Mouse (Mus musculus) granulocyte monocyte progenitor cell, adult 5-6 weeks (primary cell): ENCODE measurements around the gene Fhdc1. TPM values are rescaled to one million over a fixed set of nuclear protein-coding genes. Genes with fewer than 3 reads are reported as not detected.

Source experiments
- ATAC-seq: replicated peaks from 2 replicates; pipeline ENCODE4 v1.8.0; 2016; ENCODE audit warnings: mild to moderate bottlenecking, moderate TSS enrichment, inconsistent platforms; ENCODE audit not compliant: poor library complexity, severe bottlenecking
- total RNA-seq, 2 experiments: library from RNA; stranded (forward) in 1 of 2; stranded (reverse) in 1 of 2; fragments of 200-712, 200-1000 nt in 1 of 2; fragments of >200 nt in 1 of 2; fragmentation: Nextera tagmentation in 1 of 2; gene quantifications; 2 replicates each; pipeline ENCODE4 v1.2.3; 2014 to 2017

The Fhdc1 gene
- total RNA-seq, 2 experiments from 2014 or later = not detected

DNA sequence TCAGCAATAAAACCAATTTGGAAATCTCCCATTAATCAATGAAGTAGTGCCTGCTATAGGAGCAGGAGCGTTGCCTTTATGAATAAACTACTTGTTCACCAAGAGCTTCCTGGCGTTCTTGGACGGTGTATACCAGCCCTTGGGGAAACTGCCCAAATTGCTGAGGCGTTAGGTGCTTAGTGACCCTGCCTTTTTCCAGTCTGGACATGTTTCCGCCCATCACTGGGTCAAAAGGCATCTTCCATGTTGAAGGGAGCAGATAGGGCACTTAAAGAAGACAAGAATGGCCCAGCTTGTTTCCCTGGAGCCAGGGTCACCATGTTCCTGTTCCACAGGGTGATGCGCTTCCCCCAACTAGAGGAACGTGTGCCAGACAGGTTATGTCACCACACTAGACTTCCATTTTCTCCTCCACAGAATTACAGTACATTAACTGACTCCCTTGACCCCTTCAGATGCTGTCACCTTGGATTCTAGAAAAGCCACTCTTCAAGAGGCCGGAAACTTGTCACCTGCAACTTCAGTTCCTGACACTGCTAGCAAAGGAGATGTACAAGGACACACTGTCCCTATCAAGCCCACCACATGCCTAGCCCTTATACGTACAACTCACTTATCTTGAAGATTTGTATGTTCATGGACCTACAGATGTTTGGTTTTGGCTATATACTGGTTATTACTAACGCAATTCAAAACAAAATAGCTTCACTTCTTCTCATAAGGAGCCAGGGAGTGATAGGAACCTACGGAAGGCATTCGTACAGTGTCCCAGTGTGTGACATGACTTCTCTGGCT, 5.1 kb downstream of the Fhdc1 start:
- no peak for ATAC-seq

DNA sequence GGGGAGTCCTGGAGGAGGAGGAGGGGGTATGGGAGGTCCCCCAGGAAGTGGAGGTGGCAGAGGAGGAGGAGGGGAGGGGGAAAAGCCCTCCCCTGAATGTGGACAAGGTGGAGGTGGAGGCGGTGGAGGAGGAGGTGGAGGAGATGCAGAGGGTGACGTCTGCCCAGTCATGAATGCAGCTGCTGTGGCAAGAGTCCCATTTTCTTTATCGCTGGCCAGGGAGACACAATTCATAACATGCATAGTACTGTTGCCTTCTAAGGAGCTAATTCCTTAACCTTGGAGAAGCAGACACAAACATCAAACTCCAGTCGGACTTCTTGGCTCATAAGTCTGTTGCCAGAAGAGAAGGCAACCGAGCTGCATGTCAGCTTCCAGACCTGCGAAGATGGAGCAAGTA, 5.8 kb downstream of the Fhdc1 start:
- no peak for ATAC-seq

DNA sequence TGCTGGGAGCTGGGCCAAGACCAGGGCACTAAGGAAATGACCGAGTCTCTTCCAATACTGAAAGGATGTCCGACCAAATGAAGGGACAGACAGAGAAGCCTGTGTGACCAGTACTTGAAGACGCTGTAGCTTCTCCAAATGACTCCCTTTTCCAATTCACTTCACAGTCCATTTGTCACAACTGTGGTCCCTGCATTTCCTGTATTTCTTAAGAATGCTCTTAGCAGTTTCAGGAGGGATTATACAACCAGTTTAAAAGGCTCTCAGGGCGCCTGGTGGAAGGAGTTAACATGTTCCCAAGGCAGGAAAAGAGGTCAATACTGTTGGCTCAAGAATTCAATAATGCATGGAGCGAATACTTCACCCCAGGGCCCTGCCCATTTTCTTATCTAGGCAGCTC, 7.3 kb downstream of the Fhdc1 start:
- ATAC-seq = peak; percentile 55

DNA sequence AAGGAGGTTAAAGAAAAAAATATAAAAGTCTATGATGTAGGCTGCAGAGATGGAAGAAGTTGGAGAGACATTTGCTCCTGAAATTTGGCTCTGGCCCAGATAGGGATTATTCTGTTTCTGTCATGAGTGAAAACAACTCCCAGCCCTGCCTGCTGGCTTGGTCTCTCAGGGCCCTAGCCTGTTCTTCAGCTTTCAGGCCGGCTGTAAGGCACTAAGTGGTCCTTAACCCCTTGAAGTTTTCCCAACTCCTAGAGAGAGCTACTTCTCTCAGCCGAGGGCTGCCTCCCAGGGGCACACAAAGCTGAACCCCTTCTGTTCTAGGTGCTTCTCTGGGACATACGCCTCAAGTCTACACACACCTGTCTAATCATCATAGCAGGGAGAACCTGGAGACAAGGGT, 7.7 kb downstream of the Fhdc1 start:
- ATAC-seq = no peak

DNA sequence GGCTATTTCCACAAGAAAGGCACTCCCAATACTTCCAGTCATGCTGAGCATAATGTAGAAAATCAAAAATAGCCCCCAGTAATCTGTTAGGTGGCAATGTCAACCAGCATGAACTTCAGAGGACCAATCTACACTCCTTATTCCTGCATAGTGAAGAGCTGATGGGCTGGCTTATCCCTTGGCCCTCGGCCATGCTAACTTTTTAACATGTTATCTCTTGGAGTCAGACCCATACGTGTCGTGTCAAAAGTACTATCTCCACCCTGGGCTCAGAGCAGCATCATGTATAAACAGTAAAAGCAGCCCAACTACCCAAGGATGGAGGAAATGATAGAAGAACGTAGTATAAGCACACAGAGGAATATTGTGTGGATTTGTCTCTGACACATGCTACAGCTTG, 9.1 kb downstream of the Fhdc1 start:
- ATAC-seq = no peak

DNA sequence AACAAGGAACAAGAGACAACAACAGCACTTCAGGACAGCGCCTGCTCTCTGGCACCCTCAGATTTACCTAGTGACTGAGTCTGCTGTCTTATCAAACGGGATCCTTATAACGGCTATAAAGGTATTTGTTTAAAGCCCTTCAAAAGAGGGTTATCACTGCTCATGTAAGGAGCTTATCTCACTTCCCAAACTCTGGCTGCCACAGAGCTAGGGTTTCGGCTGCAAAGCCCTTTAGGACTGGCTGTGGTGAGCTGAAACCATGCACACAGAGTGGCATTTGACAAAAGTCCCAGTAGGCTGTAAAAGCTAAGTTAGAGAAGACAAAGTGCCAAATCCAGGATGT, 12.1 kb downstream of the Fhdc1 start:
- ATAC-seq = no peak

DNA sequence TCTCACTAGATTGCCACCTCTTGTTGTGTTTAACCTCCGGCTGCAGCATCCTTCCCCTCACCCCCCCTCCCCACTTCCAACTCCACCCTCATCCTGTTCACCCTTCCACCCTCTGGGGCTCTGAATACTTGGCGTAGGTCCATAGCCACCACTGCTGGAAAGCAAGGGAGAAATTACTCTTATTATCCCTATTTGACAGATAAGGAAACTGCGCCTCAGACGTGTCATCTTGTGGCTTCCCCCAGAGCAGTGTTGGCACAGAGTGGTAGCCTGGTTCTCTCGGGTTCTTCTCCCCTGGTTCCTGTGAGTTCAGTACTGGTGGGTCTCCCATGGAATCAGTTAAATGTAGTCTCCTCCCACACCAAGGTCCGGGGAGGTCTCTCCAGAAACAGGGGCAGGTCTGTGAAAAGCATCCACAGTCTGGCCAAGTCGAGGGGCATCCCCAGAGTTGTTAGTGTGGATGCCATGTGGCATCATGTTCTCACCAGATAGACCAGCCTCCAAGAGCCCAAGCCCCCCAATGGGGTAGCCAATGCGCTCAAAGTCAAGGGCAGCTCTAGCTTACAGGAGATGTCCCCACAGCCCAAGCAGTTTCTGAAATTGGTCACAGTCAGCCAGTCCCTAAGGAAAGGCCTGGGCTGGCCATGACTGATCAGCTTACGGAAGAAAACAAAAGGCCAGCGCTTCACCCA, 12.7 kb downstream of the Fhdc1 start:
- peak; percentile 34; the same call in 1 of the 2 replicates for ATAC-seq

DNA sequence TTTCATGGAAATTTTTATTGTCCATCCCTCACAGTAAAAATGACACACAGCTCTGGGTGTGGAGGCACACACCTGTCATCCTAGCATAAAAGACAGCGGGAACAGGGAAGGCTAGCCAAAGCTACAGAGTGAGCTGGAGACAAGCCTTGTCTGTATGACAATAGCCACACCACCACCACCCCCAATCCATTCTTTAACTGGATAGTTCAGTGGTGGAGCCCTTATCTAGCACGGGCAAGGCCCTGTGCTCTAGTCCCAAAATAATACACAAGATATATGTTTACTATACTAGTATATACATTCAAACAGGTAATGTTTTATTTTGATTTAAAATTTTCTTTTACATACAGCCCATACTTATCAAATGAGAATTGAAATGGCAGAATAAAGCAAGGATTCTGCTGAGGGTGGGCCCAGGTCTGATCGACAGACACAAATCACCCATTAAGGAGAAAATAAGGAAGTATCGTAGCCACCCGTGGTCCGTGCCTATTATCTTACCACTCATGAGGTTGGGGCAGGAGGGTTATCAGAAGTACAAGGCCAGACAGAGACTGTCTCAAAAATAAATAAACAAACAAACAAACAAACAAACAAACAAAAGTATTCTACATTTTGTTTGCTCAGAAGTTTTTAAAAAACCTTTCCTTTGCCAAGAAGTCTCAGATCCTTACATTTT, 14.3 kb downstream of the Fhdc1 start:
- peak; percentile 65 for ATAC-seq

DNA sequence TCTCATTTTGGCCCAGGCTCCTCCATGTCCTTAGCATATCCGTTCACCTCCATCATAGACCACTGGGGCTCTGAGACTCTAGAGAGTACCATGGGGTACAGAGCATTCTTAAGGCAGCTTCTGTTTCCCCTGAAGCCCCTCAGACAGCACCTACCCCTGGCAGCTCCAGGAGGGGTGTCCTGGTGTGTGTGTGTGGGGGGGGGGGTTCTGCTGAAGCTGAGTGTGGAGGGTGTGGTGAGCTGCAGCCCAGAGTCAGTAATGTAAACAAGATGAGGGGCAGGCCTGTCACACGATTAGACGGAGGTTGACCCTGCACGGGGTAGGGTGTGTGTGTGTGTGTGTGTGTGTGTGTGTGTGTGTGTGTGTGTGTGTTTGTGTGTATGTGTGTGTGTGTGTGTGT, 18.5 kb downstream of the Fhdc1 start:
- ATAC-seq = no peak

DNA sequence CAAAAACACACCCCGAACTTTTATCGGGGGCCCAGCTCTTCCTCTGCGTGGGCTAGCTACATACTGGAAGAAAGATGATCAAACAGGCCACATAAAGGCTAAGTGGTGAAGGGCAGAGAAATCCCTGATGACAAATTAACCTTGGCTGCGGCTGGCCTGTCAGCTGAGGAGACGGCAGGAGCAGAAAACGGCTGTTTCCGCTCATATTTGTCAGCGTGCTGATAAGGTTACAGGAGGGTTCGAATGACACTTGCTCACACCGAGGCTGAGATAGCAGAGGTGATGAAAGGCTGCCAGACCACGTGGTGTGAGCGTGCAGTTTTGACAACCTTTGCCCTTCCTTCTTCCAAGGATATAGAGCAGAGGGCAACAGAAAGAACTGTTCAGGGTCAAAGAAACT, 19.3 kb downstream of the Fhdc1 start:
- peak; percentile 61 for ATAC-seq

DNA sequence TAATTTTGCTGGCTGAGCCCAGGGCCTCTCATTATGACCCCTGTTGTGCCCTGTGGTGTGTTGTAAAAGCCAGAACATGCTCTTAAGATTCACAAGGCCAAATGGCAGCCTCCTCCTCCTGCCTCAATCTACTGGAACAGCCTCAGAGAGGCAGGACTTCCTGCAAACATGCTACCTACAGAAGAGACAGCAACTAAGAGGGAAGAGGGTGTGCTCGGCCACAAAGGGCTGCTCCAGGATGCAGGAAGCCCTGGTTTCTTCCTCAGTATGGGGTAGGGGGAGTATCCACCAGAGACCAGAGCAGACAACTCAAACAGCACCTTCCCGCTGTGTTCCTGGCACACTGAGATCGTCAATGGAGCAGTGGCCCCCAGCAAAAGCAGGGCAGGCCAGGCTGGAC, 19.7 kb downstream of the Fhdc1 start:
- ATAC-seq = peak; percentile 20

DNA sequence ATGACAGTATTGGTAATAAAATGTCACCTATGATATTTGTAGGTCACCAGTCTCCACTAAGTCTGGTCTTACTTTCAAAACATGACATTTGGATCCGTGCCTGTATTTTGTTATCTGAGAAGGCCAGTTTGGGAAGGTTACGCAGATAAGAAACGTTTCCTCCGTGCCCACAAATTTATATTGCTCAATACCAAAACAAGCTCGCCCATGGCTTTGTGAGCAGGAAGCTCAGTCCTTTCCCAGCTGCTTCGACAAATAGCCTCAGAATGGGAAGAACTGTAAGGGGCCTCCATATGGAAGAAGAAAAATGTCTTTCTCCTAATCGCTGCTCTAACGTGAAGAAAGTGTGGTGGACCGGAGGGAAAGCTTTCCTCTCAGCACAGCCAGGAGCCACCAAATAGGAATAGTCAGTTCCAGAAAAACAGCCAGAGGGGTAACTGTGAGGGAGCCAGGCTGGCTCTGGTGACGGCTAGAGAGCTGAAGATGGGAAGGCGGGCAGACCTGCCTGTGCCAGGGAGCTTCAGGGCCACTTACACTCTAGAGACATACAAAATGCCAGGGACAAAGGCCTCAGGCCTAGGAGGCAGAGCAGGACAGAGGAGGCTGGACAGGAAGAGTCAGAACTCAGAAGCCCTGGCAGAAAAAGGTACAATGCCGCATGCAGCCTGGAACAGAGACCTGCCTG, 24.4 kb downstream of the Fhdc1 start:
- peak; percentile 70 for ATAC-seq

DNA sequence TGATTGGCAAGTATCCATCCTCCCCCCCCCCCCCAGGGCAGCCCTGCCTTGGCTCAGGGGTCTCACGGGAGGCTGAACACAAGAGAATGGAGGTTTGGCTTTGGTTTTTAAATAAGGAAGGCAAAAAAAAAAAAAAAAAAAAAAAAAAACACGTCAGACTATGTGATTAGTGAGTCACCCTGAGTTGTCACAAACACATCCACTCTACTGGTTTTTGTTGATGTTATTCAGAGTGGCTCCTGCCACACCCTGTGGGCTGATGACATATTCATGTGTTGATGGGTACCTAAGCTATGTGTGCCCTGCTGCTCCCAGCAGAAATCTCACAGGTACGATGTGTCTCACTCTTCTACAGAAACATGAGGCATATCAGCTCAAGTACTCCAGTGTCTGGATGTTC, 29.6 kb downstream of the Fhdc1 start:
- ATAC-seq = no peak

DNA sequence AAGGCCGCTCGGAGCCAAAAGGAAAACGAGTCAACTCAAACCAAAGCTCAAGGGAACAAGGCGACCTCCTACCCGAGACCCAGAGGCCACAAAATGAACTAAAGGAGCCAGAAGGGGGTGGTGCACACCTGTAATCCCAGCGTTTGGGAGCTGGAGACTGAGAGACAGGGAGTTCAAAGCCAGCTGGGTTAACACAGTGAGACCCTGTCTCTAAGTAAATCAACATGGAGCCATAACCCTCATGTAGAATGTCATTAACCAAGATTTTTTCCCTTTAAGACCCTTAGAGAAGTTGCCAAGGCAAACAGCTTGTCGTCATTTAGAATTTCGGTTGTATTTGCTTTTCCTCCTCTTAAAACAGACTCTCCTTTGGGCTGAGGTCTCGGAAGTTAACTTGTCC, 31.2 kb downstream of the Fhdc1 start:
- no peak for ATAC-seq

DNA sequence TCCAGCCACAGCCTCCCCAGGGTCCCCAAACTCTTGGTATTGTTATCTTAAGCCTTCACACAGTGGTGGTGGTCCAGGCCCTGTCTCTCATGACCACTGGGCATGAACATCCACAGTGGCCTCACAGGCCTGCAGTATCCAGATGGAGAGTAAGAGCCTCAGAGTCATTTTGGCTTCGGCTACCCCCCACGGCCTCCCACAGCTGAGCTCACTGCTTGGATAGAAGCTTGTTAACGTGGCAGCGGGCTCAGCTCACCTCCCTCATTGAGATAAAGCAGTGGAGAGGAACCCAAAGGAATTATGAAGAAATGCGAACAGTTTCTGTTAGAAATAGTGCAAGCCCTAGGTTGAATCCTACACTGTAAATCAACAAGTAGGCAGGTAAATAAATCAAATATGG, 32.4 kb downstream of the Fhdc1 start:
- no peak for ATAC-seq

DNA sequence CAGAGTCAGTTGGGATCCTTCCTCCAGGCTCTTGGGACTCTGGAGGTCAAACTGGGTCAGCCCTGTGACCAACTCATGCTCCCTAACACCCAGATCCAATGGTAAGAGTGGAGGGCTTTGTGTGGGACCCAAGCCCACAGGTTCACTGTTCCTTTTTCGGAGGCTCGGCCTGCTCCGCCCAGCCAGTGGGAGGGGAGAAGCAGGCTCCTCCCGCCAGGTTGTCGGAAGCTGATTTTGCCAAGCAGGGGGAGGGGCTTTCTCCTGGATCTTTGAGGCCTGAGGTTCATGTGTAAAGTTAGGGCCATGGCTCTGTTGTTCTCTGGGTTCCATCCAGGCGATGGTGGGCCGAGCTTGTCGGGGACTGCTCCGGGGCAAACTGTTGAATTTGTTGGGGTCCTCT, 34.4 kb downstream of the Fhdc1 start:
- ATAC-seq = no peak

DNA sequence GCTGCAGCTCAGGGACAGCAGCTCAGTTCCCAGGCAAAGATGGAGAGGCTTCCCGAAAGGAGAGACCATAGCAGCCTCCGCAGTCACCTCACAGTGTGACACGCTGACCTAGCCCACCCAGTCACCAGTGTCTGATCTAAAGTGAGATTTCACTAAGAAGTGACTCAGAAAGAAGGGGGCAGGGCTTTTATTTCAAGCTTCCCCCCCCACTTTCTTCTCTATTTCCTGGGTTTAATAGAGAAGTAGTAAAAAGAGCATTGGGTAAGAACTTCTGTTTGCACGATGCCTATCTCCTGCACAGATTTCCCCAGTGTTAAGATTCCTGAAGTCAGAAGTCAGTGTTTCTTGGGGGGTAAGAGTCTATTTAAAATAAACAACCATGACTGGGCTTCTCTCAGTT, 37.3 kb downstream of the Fhdc1 start:
- peak; percentile 66 for ATAC-seq

DNA sequence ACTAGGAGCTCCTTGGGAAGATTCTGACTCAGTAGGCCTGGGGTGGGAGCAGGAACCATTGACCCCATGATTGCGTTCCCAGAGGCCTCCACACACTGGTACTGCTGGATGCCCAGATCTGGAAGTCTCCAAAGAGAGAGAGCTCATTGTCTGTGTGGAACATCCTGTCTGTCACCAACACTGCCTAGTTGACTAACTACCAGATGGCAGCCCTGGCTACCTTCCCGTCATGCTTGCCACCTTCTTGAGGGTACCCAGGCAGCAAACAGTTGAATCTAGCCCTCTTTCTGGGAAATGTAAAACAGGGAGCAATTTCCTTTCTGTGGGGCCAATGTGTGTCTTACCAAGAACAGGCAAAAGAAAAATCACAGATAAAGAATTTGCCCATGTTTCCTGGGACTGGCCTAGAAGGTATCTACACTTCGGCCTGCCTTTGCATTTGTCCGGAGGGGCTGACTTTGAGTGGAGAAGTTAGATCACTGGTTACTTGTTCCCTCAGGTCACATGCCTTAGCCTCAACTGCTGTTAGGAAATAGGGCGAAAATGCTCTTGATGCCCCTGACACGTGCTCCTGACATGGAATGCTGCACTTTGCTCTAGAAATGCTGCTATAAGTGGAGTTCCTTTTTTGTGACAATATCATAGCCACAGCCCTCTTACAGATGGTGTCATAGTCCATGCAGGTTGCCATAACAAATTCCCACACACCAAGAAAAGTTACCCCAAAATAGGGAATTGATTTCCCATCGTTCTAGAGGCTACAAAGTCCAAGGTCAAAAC, 40.6 kb downstream of the Fhdc1 start:
- no peak for ATAC-seq

DNA sequence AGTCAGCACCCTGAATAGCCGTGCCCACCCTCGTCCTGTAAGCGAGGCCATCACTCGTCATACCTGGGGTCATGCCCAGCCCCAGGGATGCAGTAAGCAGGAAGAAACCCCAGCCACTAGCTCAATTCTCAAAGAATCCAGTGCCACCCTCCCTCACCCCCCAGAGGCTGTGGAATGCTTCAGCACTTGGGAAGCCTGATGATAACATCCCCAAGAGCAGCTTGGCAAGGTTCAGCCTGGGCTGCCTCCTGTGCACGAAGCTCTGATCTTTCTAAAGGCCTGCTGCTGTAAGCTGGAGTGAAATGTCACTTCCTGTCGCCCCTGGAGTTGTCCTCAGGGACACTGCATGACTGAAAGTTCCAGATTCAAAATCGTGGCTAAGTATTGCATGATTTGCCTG, 41.4 kb downstream of the Fhdc1 start:
- no peak for ATAC-seq

DNA sequence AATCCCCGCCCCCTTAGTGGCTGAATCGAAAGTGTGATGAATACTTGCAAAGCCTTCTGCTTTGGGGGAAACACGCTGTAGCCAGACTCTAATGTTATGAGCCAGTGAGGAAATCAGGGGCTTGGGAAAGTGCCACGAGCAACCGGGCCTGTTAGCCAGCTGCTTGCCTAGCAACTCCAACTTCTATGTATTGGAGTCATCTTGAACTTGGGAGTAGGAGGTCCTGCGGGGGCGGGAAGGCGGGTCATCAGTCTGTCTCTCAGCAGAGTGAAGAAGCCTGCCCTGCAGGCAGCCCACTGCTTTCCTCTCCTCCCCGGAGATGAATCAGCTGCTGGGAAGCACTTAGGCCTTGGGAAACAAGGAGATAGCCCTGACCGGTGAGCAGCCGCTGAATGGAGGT, 42.1 kb downstream of the Fhdc1 start:
- no peak for ATAC-seq
